Mouse (Mus musculus): Measurements from ENCODE around the gene Nhsl2.

- no peak for TF ChIP-seq POLR2A (IDR thresholded peaks at IDR 0.05; ENCODE audit: insufficient read depth, low read length)
- no peak for TF ChIP-seq CTCF (IDR thresholded peaks at IDR 0.05; ENCODE audit: low read depth, low read length)
These were observed 79.9 kb downstream of the Nhsl2 start for GRCm38 (mm10) chrX:101929131-101929530.
